Mouse (Mus musculus) midbrain, embryonic 12.5 days (tissue): Measurements from ENCODE around the gene Dnajb12. TPM values are rescaled to one million over a fixed set of nuclear protein-coding genes. Genes with fewer than 3 reads are reported as not detected.

Source experiments
- ATAC-seq: fragments of 200-750 bp; cut with Nextera tagmentation; 2 replicates; pipeline ENCODE4 v1.8.0; 2017; ENCODE audit warnings: low read depth, moderate TSS enrichment, moderate library complexity; ENCODE audit not compliant: low FRiP score
- H3K27ac ChIP-seq: fragments of 300-500 bp; sonication (generic); replicated peaks from 2 replicates; pipeline ENCODE4 v1.5.1; 2016; ENCODE audit warnings: mild to moderate bottlenecking
- H3K27me3 ChIP-seq: fragments of 300-500 bp; sonication (generic); 2 replicates; pipeline ENCODE4 v1.6.1; 2016; ENCODE audit warnings: mild to moderate bottlenecking
- H3K36me3 ChIP-seq: fragments of 300-500 bp; sonication (generic); 2 replicates; pipeline ENCODE4 v1.6.1; 2016
- H3K4me1 ChIP-seq: fragments of 300-500 bp; sonication (generic); 2 replicates; pipeline ENCODE4 v1.6.1; 2016
- H3K4me2 ChIP-seq: fragments of 300-500 bp; sonication (generic); replicated peaks from 2 replicates; pipeline ENCODE4 v1.6.1; 2016; ENCODE audit warnings: mild to moderate bottlenecking, moderate library complexity
- H3K4me3 ChIP-seq: fragments of 300-500 bp; sonication (generic); 2 replicates; pipeline ENCODE4 v1.5.1; 2016; ENCODE audit warnings: mild to moderate bottlenecking
- H3K9ac ChIP-seq: fragments of 300-500 bp; sonication (generic); replicated peaks from 2 replicates; pipeline ENCODE4 v1.6.1; 2016; ENCODE audit warnings: mild to moderate bottlenecking, moderate library complexity
- H3K9me3 ChIP-seq: fragments of 300-500 bp; sonication (generic); 2 replicates; pipeline ENCODE4 v1.6.1; 2016; ENCODE audit warnings: mild to moderate bottlenecking
- WGBS: fragments of 180-500 bp; shearing (Covaris S2); methylation state at CpG from one replicate; pipeline ENCODE4 v1.1.7; 2016; 5-methylcytosine and 5-hydroxymethylcytosine counted together
- polyA plus RNA-seq: library from polyadenylated mRNA; unstranded; fragments of >200 nt; fragmentation: Nextera tagmentation; extraction: Ambion mirVana; gene quantifications from 2 replicates; pipeline ENCODE4 v1.2.1, GENCODE M21; 2016

Gene Dnajb12
- polyA plus RNA-seq, 1 experiment from 2014 or later: 22.7 TPM

- Histone ChIP-seq H3K9ac (no peak overlapping the region), H3K9me3 (no peaks in the 10 kb centered on the region), H3K4me1 (peaks cover 8% of the 10 kb centered on the region; the same call in 1 of the 2 replicates), H3K4me2 (no peak overlapping the region), H3K36me3 (no peaks in the 10 kb centered on the region), H3K4me3 (no peak overlapping the region), H3K27me3 (no peaks in the 10 kb centered on the region), H3K27ac (no peak overlapping the region)
- ATAC-seq: no peak
- 91% methylated on average over 7 of the region's 7 CpGs for WGBS
Measured at GRCm38 (mm10) chr10:59929205-59929604, 49.8 kb downstream of the Dnajb12 start.

GRCm38 (mm10) chr10:59930996-59931395 lies 51.6 kb downstream of the Dnajb12 start:
- Histone ChIP-seq H3K9ac (no peak overlapping the region), H3K9me3 (no peaks in the 10 kb centered on the region), H3K36me3 (no peaks in the 10 kb centered on the region), H3K4me3 (no peak overlapping the region), H3K4me1 (peaks cover 5% of the 10 kb centered on the region; the same call in 1 of the 2 replicates), H3K27me3 (no peaks in the 10 kb centered on the region), H3K27ac (no peak overlapping the region), H3K4me2 (peak overlapping the region; percentile 21; the same call in 1 of the 2 replicates)
- peak; percentile 58; the same call in 1 of the 2 replicates for ATAC-seq
- WGBS: 33% methylated on average over 10 of the region's 10 CpGs

GRCm38 (mm10) chr10:59932521-59932920 lies 53.2 kb downstream of the Dnajb12 start:
- H3K4me2 ChIP-seq: no peak overlapping the region
- WGBS: 86% methylated on average over 6 of the region's 6 CpGs
- H3K27ac ChIP-seq: no peak overlapping the region
- peaks cover 9% of the 10 kb centered on the region; the same call in 1 of the 2 replicates for H3K4me1 ChIP-seq
- no peaks in the 10 kb centered on the region for H3K36me3 ChIP-seq
- H3K9ac ChIP-seq: no peak overlapping the region
- H3K27me3 ChIP-seq: no peaks in the 10 kb centered on the region
- no peak overlapping the region for H3K4me3 ChIP-seq
- no peaks in the 10 kb centered on the region for H3K9me3 ChIP-seq
- ATAC-seq: no peak

GRCm38 (mm10) chr10:59934039-59934438 lies 54.7 kb downstream of the Dnajb12 start:
- H3K36me3 ChIP-seq: no peaks in the 10 kb centered on the region
- H3K9ac ChIP-seq: no peak overlapping the region
- no peaks in the 10 kb centered on the region for H3K27me3 ChIP-seq
- H3K4me1 ChIP-seq: peaks cover 9% of the 10 kb centered on the region; the same call in 1 of the 2 replicates
- 61% methylated on average over 3 of the region's 3 CpGs for WGBS
- no peak overlapping the region for H3K4me3 ChIP-seq
- H3K4me2 ChIP-seq: no peak overlapping the region
- no peak for ATAC-seq
- H3K27ac ChIP-seq: no peak overlapping the region
- H3K9me3 ChIP-seq: no peaks in the 10 kb centered on the region

- H3K4me3 ChIP-seq: no peak overlapping the region
- H3K9ac ChIP-seq: no peak overlapping the region
- no peak overlapping the region; the same call in 1 of the 2 replicates for H3K27ac ChIP-seq
- H3K9me3 ChIP-seq: no peaks in the 10 kb centered on the region
- WGBS: 59% methylated on average over 8 of the region's 8 CpGs
- no peaks in the 10 kb centered on the region for H3K36me3 ChIP-seq
- H3K4me2 ChIP-seq: no peak overlapping the region
- no peak for ATAC-seq
- H3K4me1 ChIP-seq: peaks cover 4% of the 10 kb centered on the region; the same call in 1 of the 2 replicates
- no peaks in the 10 kb centered on the region for H3K27me3 ChIP-seq
Measured at GRCm38 (mm10) chr10:59936058-59936856, 56.9 kb downstream of the Dnajb12 start.

- H3K27me3 ChIP-seq: peaks cover 6% of the 10 kb centered on the region
- H3K9ac ChIP-seq: no peak overlapping the region
- no peak for ATAC-seq
- 88% methylated on average over 5 of the region's 5 CpGs for WGBS
- no peaks in the 10 kb centered on the region for H3K9me3 ChIP-seq
- no peak overlapping the region for H3K4me3 ChIP-seq
- H3K27ac ChIP-seq: no peak overlapping the region
- H3K4me1 ChIP-seq: peaks cover 20% of the 10 kb centered on the region
- no peak overlapping the region for H3K4me2 ChIP-seq
- no peaks in the 10 kb centered on the region for H3K36me3 ChIP-seq
Measured at GRCm38 (mm10) chr10:59938662-59939061, 59.3 kb downstream of the Dnajb12 start.

GRCm38 (mm10) chr10:59939081-59939480 lies 59.7 kb downstream of the Dnajb12 start:
- no peak overlapping the region for H3K27ac ChIP-seq
- WGBS: 61% methylated on average over 1 of the region's 1 CpGs
- no peak overlapping the region for H3K4me2 ChIP-seq
- no peak overlapping the region for H3K9ac ChIP-seq
- H3K36me3 ChIP-seq: no peaks in the 10 kb centered on the region
- H3K9me3 ChIP-seq: no peaks in the 10 kb centered on the region
- no peak overlapping the region for H3K4me3 ChIP-seq
- H3K4me1 ChIP-seq: peaks cover 21% of the 10 kb centered on the region
- peaks cover 6% of the 10 kb centered on the region for H3K27me3 ChIP-seq
- ATAC-seq: no peak

- no peak for ATAC-seq
- H3K9ac ChIP-seq: peak overlapping the region; percentile 28; the same call in 1 of the 2 replicates
- H3K36me3 ChIP-seq: no peaks in the 10 kb centered on the region
- peak overlapping the region; percentile 35 for H3K27ac ChIP-seq
- H3K4me1 ChIP-seq: peaks cover 17% of the 10 kb centered on the region
- H3K4me2 ChIP-seq: peak overlapping the region; percentile 42
- H3K9me3 ChIP-seq: no peaks in the 10 kb centered on the region
- H3K27me3 ChIP-seq: peaks cover 6% of the 10 kb centered on the region
- WGBS: 53% methylated on average over 21 of the region's 21 CpGs
- peak overlapping the region; percentile 17 for H3K4me3 ChIP-seq
Measured at GRCm38 (mm10) chr10:59942281-59942846, 63.0 kb downstream of the Dnajb12 start.

- peak overlapping the region; percentile 35 for H3K27ac ChIP-seq
- peak overlapping the region; percentile 17 for H3K4me3 ChIP-seq
- H3K36me3 ChIP-seq: no peaks in the 10 kb centered on the region
- ATAC-seq: peak; percentile 59; the same call in 1 of the 2 replicates
- H3K27me3 ChIP-seq: peaks cover 6% of the 10 kb centered on the region
- 3% methylated on average over 16 of the region's 16 CpGs for WGBS
- peak overlapping the region; percentile 42 for H3K4me2 ChIP-seq
- H3K4me1 ChIP-seq: peaks cover 22% of the 10 kb centered on the region
- H3K9ac ChIP-seq: peak overlapping the region; percentile 28; the same call in 1 of the 2 replicates
- H3K9me3 ChIP-seq: no peaks in the 10 kb centered on the region
Measured at GRCm38 (mm10) chr10:59942847-59943420, 63.6 kb downstream of the Dnajb12 start.

- peak; percentile 29; the same call in 1 of the 2 replicates for ATAC-seq
- WGBS: 56% methylated on average over 13 of the region's 13 CpGs
- Histone ChIP-seq H3K27me3 (peaks cover 6% of the 10 kb centered on the region), H3K4me1 (peaks cover 23% of the 10 kb centered on the region), H3K9ac (0 out of 2 replicates have a peak overlapping the region, but pooled peaks have one; percentile 28), H3K27ac (peak overlapping the region; percentile 35; the same call in 1 of the 2 replicates), H3K36me3 (no peaks in the 10 kb centered on the region), H3K4me3 (no peak overlapping the region), H3K9me3 (no peaks in the 10 kb centered on the region), H3K4me2 (peak overlapping the region; percentile 42)
Measured at GRCm38 (mm10) chr10:59943421-59943989, 64.1 kb downstream of the Dnajb12 start.

- no peaks in the 10 kb centered on the region for H3K9me3 ChIP-seq
- ATAC-seq: no peak
- H3K27me3 ChIP-seq: peaks cover 6% of the 10 kb centered on the region
- H3K4me1 ChIP-seq: peaks cover 42% of the 10 kb centered on the region
- no peak overlapping the region for H3K27ac ChIP-seq
- H3K36me3 ChIP-seq: no peaks in the 10 kb centered on the region
- 93% methylated on average over 3 of the region's 3 CpGs for WGBS
- H3K4me3 ChIP-seq: no peak overlapping the region
- no peak overlapping the region for H3K4me2 ChIP-seq
- H3K9ac ChIP-seq: no peak overlapping the region
Measured at GRCm38 (mm10) chr10:59945416-59945815, 66.1 kb downstream of the Dnajb12 start.
